Mouse (Mus musculus): ENCODE results near the gene Hk1.

- no peak for TF ChIP-seq CTCF (conservative IDR thresholded peaks at IDR 0.05; ENCODE audit: low read length)
- no peak for TF ChIP-seq NANOG (IDR thresholded peaks at IDR 0.05; ENCODE audit: borderline replicate concordance, low read length)
Observed at GRCm38 (mm10) chr10:62231811-62232210, 147.9 kb downstream of the Hk1 start.

Measured in E14TG2a.4 (cell line).